Mouse (Mus musculus) neutrophil, adult 5-6 weeks (primary cell): ENCODE measurements around the gene Gm5039. TPM values are rescaled to one million over a fixed set of nuclear protein-coding genes. Genes with fewer than 3 reads are reported as not detected.

Experiments used
- total RNA-seq: library from RNA; stranded (forward); fragments of 200-1000 nt; gene quantifications from 2 replicates; pipeline ENCODE4 v1.2.3, GENCODE M21; 2017

The Gm5039 gene
- total RNA-seq, 1 experiment from 2014 or later, result not detected

Other genes with a start within 250 kb of the Gm5039 start
- gene Gm16368, start 240.3 kb downstream of the Gm5039 start, total RNA-seq, result not detected in 2 replicates
- gene Gm10436, start 141.9 kb downstream of the Gm5039 start, total RNA-seq, result not detected in 2 replicates
- gene Gm8332, start 73.9 kb downstream of the Gm5039 start, total RNA-seq, result not detected in 2 replicates
- gene Gm5662, start 49.5 kb downstream of the Gm5039 start, total RNA-seq, result not detected in 2 replicates
- 8.5 and 9.4 TPM in 2 replicates for gene Adck1, start 36.5 kb upstream of the Gm5039 start, total RNA-seq